Mouse (Mus musculus): ENCODE measurements at regions not wholly inside any gene's neighbourhood (a gene's known extent, or its start where the extent isn't known, plus 50 kb on each side); places are given as distances from the start of the nearest gene placed in this dataset.

DNA sequence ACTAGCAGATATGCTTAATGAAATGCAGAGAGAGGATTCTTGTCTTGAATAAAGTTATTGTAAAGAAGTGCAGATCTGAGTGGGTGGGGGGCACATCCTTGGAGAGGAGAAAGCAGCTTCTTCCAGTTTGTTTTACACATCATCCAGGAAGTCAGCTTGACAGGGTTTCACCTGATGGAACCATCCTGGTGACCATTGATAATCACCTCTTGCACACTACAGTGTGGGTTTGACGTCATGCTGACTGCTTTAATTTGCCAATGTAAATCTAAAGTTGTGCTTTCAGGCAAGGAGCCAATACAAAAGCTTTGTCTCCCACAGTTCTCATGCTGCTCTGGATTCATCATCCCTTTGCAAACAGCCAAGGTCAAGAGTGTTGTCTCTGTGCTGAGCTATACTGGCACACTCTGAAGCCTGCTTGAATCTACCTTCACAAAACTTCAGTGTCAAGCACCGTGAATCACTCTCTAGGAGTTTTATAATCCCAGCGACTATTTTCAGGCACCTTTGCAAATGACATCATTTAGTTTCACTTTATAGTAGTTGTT lies 462.1 kb downstream of the Mettl4 start:
- TF ChIP-seq CTCF (IDR thresholded peaks at IDR 0.05; ENCODE audit: low read depth) (no peak), EP300 (IDR thresholded peaks at IDR 0.05; ENCODE audit: low read depth) (no peak)

All from heart, postnatal 0 days (tissue).